Mouse (Mus musculus) kidney, postnatal 10 days (tissue): ENCODE results near the gene Pld4.

Source experiments
- DNase-seq: peaks from one replicate; pipeline ENCODE4 v3.0.0; 2021; ENCODE audit warnings: mixed read lengths

Gene Pld4

DNA sequence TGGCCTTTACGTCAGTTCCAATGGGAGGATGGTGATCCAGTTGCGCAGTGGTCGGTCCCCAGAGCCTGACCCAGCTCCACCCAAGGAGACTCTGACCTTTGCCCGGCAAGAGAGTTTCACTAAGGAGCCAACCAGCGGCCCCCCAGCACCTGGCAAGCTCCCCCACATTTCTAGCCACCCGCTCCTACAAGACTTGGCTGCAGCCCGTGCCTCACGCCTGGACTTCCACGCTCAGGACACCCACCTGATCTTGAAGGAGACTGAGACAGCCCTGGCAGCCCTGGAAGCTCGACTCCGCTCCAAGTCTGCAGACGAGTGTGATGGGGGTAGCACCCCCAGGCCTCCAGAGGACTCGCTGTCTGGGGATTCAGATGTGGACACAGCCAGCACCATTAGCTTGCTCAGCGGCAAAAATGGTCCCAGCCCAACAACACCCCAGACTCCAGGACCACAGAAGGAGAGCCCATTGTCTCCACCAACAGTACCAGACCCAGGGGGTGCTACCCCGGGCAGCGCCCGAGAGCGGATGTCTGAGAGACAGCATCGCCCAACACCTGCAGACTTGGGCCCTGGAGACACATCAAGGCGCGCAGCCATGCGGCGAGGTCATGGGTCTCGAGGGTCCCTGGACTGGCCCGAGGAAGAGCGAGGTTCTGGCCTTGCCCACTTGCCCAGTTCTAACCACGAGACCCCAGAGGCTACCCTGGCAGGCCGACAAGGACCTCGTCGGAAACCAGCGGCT lies 22.0 kb upstream of the Pld4 start:
- peak; percentile 11 for DNase-seq

DNA sequence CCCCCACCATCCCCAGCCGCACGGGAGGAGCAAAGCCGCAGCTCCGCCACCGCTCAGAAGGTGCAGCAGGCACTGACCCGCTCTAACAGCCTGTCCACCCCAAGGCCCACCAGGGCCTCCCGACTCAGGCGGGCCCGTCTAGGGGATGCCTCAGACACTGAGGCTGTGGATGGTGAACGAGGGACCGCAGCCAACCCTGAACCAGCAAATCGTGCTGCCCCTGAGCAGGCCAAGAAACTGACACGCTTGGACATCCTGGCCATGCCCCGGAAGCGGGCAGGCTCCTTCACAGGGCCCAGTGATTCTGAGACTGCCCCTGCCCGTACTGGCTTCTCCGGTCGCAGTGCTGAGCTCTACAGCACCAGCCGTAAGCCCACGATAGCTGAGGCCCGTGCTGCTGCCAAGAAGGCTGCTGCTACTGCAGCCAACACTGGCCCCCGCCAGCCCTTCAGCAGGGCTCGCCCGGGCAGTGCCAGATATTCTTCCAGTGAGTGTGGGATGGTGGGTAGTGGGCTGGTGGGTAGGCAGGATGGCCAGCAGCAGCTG lies 21.4 kb upstream of the Pld4 start:
- DNase-seq = peak; percentile 13

DNA sequence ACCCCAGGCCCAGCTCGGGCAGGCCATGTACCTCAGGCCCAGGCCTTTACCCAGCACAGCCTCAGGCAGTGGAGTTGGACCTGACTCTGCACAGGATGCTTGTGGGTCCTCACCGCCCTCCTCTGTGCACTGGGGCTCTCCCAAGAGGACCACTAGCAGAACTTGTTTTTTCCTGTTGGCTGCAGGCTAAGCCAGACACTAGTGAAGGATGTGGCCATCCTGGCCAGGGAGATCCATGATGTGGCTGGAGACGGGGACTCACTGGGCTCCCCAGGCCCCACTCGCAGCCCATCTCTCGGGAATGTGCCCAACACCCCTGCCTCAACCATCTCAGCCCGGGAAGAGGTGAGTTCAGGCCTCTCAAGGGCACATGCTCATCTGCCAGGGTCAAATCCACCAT lies 17.7 kb upstream of the Pld4 start:
- peak; percentile 31 for DNase-seq

DNA sequence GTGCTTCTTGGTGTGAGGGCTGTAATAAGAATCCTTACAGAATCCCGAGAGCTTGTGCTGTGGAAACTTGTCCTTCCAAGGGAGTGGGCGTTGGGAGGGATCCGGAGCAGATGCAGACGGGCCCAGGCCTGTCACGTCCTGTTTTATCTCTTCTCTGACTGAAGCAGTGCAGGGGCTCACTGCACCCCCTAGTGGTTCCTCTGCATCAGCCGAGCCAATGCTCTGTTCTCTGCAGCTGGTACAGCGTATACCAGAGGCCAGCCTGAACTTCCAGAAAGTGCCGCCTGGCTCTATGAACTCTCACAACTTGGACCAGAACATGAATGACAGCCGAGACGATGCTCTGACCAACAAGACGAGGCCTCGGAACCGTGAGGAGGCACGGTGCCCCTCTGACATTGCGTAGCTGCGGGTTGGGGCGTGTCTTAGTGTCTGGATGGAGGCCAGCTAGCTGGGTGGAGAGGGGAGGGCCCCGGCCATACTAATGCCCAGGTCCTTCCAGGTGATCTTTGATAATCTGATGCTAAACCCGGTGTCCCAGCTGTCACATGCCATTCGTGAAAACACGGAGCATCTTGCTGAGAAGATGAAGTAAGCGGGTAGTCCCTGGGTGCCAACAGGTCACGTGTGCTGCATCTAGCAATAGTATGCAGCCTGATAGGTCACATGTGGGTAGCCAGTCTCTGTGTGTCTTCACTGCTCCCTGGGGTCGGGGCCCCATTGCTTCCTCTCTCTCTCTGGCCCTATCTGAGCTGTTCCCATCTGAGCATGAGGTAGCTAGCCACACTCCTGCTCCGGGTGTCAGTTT lies 17.1 kb upstream of the Pld4 start:
- DNase-seq = peak; percentile 90

DNA sequence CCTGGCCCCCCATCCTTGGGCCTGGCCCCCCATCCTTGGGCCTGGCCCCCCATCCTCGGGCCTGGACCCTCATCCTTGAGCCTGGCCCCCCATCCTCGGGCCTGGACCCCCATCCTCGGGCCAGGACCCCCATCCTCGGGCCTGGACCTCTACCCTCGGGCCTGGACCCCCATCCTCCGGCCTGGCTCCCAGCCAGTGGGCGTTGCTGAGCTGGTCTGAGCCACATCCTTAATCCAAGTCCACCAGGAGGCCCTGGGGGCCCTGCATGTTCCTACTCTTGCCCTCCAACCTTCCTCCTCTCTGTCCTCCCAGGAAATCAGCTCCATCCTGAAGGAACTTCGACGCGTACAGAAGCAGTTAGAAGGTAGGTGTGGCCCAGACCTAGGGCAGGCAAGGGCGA lies 16.2 kb upstream of the Pld4 start:
- DNase-seq = peak; percentile 31

DNA sequence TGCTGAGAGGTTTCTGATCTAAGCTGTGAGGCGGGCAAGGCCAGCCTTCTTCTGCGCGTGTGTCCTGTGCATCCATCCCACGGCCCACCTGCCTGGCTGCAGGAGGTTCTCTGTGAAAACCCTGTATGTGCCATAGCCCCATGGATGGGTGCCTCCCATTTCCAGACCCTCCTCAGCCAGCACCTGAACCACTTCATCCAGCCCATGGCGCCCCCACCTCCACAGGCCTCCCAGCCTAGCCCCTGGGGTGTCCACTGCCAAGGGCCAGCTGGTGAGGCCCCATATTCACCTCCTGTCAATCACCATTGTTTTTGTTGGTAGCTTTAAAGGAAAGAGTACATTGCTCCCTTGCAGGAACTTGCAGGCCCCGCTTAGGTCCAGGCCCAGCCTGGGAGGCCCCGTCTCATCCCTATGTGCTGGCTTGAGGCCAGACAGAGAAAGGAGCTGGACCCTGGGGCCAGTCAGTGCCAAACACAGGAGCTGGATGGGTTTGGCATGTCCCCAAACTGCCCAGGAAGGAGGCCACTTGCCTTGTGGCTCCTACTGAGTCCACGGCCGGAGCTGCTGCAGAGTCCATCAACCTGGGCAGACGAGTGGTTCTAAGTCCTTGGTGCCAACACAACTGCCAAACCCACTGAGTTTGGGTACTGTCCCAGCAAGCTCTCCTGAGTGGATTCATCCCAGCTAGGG lies 15.4 kb upstream of the Pld4 start:
- DNase-seq = peak; percentile 45

DNA sequence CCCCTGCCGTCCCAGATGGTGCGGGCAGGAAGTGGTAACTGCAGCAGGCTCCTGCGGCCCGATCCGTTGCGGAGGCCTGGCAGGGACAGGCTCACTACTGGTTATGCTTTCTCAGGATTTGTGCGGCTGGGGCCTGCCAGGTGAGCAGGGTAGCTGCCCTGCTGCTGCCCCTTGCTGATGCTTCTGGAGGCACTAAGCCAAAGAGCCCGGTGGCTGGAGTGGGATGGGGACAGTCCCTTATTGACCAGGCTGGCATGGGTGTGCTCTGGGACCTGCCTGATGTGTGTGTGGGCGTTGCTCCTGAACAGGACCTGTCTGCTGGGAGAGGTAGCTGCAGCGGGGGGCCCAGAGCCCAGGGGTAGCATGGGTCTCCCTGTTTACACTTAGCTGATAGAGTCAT lies 14.7 kb upstream of the Pld4 start:
- DNase-seq = peak; percentile 16

DNA sequence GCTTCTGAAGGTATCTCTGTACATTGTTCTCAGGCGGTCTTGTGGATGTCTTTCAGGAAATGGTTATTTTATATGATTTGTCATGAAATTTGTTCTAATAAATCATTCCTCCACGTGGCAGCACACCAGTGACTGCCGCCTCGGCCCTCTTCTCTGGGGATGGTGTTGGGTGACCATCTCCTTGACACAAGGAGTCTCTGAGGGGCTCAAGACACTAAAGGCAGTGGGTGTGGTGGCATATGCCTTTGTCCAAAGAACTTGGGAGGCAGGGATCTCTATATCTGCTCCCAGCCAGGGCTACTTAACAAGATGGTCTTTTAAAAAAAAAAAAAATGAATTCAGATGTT lies 14.0 kb upstream of the Pld4 start:
- no peak for DNase-seq

DNA sequence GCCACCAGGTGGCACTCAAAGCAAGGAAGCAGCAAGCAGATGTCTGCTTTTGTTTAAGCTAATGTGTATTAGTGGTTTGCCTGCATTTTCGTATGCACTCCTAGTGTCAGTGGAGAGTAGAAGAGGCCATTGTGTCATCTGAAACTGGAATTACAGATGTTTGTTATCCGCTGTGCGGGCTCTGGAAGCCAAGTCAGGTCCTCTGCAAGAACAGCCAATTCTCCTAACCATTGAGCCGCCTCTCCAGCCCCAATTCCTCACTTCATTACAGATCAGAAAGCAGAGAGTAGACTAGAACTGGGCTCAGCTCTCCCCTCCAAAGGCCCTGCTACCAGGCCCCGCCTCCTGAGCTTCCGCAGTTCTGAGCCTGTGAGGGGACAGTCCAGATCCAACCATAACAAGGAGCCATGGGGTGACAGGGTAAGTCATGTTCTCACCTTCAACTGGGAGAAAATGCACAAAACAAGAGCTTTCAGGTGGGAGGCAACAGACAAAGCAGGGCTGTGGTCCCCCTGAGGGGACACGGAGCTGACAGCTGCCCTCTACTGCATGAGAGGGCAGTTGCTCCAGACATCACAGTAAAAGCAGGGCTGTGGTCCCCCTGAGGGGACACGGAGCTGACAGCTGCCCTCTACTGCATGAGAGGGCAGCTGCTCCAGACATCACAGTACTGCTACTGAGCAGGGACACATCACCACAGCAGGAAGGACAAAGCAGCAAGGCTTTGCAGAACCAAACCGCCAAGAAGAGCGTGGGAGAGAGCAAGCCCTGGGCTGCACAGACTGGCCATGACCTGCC lies 13.4 kb upstream of the Pld4 start:
- DNase-seq = peak; percentile 67

DNA sequence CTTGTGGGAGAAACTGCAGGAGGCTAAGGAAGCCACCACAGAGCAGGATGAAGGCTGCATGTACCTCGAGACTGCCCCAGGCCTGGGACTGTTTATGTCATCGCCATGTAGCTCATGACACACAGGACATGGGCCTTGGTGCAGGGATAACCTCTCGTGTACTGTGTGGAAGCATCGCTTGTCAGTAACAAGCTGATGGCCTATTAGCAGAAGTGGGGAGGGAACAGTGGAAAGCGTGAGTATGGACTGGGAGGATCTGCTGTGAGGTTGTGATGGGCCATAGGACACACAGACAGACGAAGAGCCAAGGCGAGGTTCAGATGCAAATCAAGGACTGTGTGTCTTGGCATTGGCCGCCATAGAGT lies 12.9 kb upstream of the Pld4 start:
- no peak for DNase-seq

DNA sequence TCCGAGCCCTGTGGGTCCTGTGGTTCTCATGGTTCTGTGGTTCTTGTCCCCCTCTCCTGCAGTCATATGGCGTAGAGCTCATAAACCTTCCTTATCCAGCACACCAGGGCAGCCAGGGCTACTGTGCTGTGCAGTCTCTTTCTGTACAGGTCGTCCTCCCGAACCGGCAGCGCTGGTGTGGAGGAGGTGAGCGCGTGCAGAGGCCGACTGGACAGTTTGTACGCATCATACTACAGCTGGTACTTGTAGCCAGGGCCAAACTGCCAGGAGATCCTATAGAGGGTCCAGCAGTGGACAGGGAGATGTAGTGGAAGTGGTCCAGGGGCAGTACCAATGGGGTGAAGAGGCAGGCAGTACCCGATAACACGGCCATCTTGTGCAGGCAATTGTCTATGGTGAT lies 9.5 kb upstream of the Pld4 start:
- DNase-seq = no peak

DNA sequence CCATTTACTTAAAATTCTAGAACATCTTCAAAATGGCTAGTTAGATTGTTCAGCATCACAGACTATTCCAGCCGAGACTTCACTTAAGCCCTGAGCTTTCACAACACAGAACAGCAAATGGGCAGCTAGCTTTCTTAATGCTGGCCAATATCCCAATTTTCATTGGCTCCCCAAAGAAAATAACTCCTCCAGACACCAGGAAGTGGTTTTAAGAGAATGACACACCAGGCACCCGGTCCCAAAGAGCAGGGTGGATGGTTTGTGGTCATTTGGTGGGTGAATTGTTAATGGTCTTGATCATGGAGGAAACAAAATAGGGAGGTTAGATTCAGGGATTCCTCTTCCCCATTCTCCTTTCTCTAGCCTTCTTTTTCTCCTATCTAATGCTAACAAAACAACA lies 8.1 kb upstream of the Pld4 start:
- DNase-seq = no peak

DNA sequence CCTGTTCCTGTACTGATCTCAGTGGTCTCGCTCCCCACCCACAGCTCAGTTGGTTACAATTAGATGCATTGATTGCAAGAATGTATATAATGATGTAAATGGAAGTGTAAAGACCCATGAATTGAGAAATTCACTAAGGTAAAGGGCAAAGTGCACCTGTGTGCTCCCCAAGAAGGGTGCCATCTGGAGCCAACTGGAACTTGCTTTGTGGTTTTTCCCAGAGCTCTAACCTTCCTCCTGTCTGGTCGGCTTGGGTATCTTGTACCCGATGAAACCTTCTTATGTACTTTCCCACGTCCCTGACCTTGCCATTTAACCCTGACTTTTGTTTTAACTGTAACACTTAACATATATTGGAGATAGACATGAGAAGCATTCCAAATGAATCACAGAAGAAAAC lies 4.6 kb upstream of the Pld4 start:
- no peak for DNase-seq

DNA sequence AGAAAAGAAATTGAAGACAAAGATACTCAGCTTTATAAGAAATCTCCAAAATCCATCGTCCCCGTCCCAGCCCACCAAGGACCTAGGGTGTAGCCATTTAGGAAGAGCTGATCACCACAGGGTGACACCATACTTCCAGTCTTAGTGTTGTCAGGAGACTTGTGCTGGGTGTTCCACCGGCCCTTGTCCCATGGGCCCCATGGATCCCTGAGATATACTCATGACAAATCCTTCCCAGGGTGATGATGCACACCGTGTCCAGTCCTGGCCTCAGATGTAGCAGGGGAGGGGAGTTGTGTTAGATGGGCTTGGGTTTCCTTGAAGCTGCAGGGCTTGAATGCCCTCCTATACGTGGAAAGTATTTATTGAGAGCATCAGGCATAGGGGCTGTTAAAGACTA lies 2.6 kb upstream of the Pld4 start:
- peak; percentile 4 for DNase-seq

DNA sequence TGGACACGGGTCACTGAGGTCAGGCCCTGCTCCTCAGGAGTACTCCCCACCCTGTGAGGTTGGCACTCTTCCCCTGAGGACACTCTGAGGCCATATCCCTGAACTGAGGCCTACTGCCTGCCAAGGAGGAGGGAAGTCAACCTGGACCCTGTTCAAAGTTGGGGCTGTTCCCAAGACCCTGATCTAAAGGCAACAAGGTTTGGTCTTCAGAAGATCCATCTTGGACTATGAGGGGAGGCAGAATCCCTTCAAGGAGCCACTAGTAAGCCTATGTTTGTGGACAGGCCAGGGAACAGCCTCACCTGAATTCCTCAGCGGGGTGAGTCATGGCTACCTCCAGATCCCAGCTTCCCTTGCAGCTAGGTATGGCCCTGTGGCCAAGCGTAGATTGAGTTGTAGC lies 984 bp upstream of the Pld4 start:
- DNase-seq = peak; percentile 2

DNA sequence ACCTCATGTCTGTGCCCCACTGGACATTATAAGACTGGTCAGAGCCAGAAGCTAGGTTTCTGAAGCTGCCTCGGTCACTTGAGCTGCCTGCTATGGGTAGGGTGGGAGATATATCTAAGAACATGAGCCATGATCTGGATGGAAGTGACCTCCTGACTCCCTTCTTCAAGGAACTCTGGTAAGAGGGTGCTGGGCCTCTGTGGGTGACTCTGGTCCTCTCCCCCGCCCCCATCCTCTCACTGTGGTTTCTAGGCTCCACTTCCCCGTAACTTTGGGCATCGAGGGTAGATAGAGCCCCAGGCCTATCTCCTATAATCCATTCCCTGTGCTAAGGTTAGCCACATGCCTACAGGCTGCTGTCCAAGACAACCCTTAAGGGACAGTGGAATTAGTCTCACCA lies 956 bp downstream of the Pld4 start:
- DNase-seq = peak; percentile 3

DNA sequence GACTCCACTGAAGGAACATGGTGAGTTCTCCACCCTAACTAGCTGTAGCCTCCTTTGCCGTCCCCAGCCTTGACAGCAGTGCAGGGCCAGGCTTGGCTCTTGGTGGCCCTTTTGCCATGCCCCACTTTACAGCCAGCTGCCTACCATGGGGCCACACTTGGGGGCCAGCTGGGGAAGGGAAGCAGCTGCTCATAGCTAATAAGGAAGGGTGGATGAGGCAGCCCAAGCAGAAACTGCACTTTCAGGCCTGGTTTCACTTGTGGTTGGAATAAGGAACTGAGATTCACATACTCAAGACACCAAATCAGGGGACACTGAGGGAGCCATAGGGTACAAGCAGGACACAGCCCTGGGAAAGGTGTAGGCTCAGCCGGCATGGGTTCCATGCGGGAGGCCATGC lies 1.6 kb downstream of the Pld4 start:
- DNase-seq = peak; percentile 6

DNA sequence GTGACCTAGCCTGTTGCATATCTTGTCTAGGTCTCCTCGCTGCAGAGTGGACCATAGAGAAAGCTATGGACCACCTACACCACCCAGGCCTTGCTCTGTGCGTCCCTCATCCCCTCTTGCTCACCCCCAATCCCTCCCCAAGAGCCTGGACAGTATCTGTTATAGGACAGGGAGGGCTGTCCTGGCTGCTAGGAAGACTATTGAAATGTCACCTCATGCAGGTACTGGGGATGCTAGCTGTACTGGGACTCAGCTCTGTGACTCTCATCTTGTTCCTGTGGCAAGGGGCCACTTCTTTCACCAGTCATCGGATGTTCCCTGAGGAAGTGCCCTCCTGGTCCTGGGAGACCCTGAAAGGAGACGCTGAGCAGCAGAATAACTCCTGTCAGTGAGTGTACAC lies 2.7 kb downstream of the Pld4 start:
- DNase-seq = no peak

DNA sequence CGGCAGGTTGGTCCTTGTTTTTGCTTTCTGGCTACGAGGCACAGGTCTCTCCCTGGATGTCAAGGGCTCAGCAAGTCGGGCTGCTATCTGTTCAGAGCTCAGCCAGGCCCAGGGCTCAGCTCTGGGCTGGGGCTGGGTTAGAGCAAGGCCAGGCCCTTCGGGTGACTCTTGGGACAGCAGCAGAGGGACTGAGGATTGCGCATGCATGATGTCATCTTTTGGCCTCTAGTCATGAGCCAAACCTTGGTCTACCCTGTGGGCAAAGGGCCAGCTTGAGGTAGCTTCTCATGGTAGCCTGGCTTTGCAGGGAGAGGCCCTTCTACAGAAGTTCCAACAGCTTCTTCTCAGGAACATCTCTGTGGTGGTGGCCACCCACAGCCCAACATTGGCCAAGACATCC lies 3.7 kb downstream of the Pld4 start:
- no peak for DNase-seq

DNA sequence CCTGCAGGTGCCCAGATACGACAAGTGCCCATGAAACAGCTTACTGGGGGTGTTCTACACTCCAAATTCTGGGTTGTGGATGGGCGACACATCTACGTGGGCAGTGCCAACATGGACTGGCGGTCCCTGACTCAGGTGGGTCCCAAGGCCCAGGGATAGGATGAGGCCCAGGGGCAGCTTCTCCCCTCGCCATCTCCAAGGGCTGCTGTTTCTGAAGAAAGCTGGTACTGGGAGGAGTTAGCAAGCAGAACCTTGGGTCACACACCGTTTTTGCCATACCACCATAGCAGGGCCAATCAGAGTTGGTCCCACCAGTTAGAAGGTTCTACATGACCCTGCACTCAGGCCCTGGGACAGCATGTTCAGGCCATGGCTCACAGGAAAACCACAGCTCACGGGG lies 4.5 kb downstream of the Pld4 start:
- DNase-seq = no peak

DNA sequence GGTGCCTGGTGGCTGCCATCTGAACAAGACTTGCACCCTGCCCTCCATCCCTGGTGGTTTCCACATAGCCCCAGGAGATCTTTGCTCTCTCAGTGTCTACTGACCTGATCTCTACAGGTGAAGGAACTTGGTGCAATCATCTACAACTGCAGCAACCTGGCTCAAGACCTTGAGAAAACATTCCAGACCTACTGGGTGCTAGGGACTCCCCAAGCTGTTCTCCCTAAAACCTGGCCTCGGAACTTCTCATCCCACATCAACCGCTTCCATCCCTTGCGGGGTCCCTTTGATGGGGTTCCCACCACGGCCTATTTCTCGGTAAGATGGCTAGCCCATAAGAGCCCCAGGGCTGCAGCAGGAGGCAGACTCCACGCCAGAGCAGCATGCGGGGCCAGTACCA lies 6.1 kb downstream of the Pld4 start:
- DNase-seq = no peak

DNA sequence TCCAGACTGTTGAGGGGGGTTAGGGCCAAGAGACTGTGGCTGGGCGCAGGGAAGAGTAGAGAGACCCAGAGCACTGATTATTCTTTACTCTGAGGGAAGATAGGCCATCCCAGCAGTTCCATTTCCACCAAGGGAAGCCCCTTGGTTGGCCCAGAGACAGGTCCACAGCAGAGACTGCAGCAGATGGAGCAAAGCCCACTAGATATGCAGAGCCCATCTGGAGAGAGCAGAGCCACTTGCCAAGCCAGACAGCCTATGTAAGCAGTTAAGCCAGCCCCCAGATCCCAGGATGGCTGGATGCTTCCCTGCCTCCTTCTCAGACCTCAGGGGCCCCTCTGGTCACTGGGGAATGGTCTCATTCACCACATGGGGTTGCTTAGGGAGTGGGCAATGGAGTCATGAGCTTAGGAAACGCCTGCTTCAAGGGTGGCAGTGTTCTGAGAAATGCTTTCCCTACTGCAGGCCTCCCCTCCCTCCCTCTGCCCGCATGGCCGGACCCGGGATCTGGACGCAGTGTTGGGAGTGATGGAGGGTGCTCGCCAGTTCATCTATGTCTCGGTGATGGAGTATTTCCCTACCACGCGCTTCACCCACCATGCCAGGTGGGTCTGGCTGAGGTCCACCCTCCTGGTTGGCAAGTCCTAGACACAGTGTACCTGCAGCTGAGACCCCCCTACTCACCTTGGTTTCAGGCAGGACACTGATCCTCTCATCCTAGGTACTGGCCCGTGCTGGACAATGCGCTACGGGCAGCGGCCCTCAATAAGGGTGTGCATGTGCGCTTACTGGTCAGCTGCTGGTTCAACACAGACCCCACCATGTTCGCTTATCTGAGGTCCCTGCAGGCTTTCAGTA lies 6.8 kb downstream of the Pld4 start:
- no peak for DNase-seq
